Mouse (Mus musculus) heart, postnatal 25 days (tissue): ENCODE data around the gene Unc13c. TPM values are rescaled to one million over a fixed set of nuclear protein-coding genes. Genes with fewer than 3 reads are reported as not detected.

ENCODE experiments used
- DNase-seq: peaks from one replicate; pipeline ENCODE4 v3.0.0; 2022; ENCODE audit warnings: low spot score
- intact Hi-C: fragments of 180-260 bp; cut with DNase I; formaldehyde crosslinking; loops from one replicate; pipeline ENCODE4 v1.15.1; 2025
- total RNA-seq, 2 experiments: library from RNA; stranded (reverse); gene quantifications; 2 replicates each; pipeline ENCODE4 v1.2.3; 2021

Gene Unc13c
- total RNA-seq, 2 experiments from 2014 or later: 0.22 to 0.23 TPM

DNA sequence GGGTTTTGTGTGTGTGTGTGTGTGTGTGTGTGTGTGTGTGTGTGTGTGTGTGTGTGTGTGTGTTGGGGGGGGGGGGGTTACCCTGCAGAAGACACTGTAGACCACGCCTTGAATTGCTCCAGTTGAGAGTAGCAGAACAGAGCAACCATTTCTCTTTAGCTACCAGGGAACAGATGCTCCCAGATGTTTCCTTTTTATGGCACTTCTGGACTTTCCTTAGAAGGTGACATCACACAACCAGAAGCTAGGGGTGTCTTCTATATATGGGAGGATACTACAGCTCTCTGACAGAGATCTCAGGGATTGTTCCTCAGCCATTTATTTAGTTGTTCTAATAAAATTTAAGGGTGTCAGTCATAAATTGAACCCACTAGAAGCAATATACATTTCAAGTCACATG is 85.2 kb downstream of the Unc13c start:
- no peak for DNase-seq
- intact Hi-C loops: no loop called here

DNA sequence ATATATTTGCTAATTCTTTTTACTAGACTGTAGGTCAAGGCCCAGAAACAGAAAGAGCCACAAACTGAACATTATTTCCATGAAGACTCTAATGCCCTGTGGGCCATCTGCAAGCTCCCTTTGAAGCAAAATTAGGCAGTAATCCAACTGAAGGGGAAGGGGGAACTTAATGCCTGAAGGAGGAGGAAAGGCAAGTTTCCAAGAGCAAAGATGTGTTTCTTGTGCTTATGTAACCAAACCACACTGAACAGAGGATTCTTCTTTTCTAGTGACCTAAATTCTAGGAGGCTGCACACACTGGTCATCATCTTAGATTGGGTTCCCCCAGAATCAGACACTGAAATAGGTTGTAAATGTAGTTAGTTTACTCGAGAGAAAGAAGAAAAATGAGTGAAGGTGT is 85.6 kb downstream of the Unc13c start:
- no peak for DNase-seq
- intact Hi-C loops: no loop called here

DNA sequence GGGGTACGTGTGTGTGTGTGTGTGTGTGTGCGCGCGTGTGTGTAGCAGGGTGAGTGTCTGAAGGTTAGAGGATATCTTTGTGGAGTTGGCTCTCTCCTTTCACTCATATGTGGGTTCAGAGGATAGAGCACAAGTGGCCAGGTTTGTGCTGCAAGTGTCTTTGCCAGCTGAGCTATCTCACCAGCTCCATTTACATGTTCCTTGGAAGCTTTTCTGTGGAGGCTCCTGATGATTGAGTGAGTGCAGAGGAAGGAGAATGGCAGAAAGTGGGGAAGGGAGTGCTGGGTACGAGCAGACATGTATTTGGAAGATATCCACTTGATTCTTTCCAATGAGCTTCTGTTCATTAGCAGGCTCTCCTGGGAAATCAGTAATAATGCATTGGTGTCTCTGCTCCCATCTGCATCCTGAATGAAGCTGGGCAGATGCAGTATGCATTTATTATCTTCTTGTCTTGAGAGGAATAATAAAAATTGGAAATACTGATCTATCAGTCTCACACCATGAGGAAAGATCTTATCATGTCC is 86.3 kb downstream of the Unc13c start:
- intact Hi-C loops: no loop called here
- no peak for DNase-seq

DNA sequence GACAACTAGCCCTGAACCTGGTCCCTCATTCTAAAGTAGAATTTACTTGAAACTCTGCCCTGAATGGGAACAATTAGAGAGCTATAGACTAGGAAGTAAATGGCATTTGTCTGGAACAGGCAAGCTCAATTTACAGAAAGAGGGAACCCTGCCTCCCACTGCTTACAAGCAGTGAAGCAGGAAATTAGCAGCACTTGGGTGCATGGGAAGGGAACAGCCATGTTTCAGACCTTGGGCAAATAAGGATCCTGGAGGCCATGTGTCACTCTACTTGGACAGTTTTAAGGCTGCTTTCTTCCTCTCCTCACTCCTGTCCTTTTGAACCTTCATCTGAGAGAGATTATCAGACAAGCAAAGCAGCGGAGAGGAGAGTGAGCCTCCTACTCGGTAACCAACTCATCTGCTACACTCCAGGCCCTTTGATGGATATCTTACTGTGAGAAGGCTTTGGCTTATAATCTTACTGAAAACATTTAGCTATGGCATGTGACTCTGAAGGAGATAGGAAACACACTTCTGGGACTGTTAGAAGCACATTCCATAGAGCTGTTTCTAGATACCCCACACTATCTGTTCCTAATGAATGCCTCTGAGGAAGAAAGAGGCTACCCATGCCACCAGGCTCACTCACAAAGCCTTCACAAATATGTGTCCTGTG is 101.2 kb downstream of the Unc13c start:
- intact Hi-C loops: no loop called here
- DNase-seq: no peak

DNA sequence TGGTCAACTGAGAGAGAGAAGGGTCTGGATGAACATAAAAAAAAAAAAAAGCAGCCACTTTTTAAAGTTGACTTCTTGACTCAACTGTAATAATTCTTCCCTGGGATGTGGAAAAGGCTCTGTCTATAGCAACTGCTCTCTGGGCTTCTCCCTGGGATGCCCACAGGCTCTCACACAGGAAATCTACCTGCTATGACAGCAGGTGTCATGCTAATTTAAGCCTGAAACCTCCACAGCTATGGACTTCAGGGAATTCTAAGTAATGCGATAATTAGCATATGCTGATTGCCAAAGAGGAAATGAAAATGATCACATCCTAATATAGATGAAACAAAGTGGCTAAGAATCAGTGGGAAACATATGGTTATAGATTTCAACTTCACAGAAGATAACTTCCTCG is 102.1 kb downstream of the Unc13c start:
- DNase-seq: no peak
- intact Hi-C loops: no loop called here

DNA sequence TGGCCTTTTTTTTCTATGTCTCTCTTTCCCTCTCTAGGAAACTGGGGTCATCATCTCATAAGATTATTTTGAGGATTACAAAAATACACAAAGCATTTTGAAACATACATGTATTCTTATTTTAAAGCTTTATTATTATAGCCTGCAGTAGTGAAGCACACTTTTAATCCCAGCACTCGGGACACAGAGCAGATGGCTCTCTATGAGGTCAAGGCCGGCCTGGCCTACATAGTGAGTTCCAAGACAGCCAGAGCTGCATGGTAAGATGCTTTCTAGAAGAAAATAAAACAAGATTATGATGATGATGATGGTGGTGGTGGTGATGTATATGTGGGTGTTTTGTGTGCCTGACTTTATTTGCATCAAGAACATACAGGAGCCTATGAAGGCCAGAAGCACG is 109.3 kb downstream of the Unc13c start:
- intact Hi-C loops: no loop called here
- no peak for DNase-seq

DNA sequence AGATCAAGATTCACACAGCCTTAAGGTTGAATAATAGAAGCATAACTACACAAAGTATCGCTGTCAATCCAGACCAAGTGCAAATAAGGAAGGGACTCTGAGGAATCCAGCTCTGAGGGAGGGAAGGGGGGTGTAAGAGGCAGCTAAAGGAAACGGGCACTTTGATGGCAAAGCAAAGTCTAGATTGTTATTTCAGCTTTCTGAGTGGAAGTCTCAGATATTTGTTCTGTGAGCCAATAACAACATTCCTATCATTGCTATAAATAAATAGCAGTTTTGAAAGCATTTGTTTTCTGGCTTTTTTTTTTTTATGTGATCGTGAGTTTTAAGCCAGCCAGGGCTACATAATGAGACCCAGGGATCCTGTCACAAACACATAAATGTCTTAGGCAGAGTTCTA is 114.5 kb downstream of the Unc13c start:
- intact Hi-C loops: no loop called here
- no peak for DNase-seq

DNA sequence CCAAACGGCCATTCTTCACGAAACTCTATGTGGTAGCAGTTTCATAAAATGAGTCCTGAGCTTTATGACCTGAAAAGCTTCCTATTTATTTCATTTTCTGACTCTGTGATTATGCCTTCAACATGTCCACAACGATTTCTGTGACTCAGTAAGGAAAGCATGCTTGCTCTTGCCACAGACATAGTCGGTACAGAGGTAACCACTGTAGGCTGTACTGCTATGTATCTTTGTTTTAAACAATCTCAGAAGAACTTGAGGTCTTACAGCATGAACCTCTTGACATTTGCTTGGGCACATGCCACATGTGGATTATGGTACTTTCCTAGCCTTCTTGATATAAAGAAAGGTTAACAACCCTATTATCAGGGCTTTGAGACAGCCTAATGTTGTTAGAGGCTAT is 162.1 kb downstream of the Unc13c start:
- no peak for DNase-seq
- intact Hi-C loops: no loop called here

DNA sequence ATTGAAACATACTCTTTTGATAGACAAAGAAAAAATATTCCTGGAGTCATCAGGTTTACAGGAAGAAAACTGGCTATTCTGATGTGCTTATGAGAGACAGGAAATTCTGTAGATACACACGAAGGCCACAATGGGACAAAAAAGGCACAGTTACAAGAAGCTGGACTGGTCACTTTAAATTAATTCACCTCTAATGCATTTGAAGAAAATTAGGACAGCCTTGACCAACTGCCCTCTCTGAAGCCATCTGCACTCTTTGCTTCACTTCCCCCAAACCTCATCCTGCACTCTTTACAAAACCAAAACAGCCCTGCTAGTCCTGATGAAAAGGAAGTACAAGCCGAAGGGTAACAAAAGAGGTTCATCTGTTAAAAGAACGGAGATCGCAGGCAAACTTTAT is 194.2 kb downstream of the Unc13c start:
- DNase-seq: no peak
- intact Hi-C loops: no loop called here

DNA sequence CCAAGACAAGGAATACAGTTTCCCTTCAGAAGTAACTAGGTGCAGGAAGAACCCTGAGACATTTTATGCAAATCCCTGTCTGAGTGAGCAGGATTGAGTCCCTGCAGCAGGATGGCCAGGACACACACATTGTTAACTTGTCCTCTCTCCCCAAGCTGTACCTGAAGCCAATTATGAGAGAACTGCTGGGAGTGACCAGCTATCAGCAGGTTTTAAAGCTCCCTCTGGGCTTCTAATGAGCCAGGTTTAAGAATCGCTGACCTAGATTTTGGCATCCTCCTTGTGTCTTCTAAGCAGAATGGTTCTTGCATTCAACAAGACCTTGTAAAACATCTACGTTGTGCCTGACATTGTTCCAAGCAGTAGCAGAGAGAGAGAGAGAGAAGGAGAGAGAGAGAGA is 213.6 kb downstream of the Unc13c start:
- no peak for DNase-seq
- intact Hi-C loops: no loop called here

DNA sequence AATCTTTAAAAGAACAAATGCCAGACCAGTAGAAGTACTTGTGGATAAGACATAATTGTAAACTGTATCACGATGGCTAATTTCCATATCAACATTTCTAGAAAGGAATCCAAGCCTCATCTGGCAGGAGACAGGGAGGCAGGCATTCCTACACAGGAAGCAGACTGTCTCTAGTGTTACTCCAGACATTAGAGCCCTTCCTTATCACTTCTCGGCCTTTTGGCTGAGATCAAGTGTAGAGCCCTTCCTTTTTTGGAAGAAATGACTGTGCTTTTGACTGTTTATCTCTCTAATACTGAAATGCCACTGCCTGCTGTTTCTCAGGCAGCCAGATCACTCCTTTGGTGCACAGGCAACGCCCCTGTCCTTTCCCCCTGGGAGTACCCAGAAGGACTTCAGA is 215.3 kb downstream of the Unc13c start:
- intact Hi-C loops: no loop called here
- no peak for DNase-seq

DNA sequence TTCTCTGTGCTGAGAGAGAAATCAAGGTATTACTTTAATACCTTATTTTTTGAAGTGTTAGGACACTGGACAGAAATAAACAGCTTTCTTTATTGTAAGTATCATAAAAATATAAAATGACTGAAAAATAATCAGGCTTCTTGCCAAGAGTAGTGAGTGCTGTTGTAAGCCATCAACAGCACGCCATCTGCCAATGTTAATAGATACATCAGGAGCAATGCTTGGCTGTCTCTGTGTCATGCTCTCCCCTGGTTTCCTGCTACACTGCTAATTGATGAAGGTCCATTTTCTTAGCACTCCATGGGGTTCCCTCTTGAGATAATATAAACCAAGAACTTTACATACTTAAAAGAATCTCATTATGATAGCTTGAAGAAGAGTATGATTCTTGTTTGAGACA is 217.4 kb downstream of the Unc13c start:
- no peak for DNase-seq
- intact Hi-C loops: no loop called here

DNA sequence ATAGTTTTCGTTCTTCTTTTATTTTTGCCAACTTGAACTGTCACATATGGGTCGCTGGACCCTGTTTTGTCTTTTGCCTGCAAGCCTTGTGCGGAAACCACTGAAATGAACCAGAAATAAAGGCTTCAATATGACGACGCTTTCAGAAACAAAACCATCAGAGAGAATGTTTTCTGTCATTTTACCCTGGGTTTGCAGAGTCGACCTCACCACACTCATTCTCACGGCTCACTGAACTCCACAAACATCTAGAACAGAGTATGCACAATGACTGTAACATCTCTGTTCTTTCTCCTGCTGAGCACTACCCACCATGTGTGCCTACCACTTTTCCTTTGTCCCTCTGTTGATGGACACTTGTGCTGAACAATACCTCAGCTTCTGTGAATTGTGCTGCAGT is 234.3 kb downstream of the Unc13c start:
- intact Hi-C loops: no loop called here
- no peak for DNase-seq

DNA sequence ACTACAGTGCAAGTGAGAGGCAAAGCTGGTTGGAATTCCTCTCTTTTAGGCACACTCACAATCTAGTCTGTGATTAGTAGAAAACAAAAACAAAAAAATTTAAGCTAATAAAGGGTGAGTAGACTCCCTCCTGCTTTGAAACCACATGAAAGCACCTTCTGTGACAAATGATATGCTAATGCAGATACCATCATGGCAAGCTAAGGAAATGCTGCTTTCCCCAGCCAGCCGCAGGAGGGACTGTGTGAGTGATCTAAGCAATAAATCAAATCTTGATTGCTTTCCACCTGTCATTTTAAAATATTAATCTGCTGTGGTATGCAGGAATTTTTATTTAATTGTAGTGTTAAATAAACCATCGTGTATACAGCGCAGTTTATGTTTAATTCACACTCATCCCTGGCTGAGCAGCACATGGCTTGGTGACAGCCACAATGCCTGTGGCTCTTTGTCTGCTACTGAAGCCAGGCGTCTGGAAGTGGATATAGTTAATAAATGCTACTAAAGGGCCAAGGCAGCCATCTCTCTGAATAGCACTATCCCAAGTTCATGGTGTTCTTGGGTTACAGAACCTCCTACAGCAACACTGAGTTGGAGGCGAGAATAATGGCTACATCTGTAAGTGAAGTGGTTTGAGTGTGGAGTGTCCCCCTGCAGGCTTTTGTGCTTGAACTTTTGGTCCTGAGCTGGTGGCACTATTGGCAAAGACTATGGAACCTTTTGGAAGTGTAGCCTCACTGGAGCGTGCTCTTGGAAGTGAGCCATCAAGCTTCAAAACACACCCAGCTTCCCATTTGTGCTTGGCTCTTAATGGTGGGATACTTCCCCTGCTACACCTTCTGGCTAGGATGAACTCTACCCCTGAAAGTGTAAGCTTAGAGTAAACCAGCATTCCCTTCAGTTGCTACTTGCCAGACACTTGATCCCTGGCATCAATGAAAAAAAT is 242.8 kb downstream of the Unc13c start:
- DNase-seq: no peak
- intact Hi-C loops: no loop called here

DNA sequence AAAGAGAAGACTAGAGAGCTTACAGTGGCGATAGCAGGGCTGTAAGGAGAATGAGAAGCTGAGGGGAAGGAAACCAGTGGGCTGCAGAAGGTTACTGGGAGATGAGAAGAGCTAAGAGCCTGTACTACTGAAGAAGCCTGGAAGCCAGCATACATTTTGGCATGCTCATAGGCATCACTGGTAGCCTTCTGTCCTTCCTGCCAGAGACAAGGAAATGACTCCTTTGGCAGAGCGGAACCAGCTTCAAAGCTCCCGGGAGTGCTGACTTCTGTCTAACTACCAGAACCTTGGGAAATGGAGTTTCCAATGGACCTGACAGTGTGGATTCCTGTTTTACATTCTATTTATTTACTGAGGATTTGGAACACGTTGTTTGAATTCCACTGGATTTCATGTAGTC is 244.0 kb downstream of the Unc13c start:
- intact Hi-C loops: no loop called here
- DNase-seq: no peak

DNA sequence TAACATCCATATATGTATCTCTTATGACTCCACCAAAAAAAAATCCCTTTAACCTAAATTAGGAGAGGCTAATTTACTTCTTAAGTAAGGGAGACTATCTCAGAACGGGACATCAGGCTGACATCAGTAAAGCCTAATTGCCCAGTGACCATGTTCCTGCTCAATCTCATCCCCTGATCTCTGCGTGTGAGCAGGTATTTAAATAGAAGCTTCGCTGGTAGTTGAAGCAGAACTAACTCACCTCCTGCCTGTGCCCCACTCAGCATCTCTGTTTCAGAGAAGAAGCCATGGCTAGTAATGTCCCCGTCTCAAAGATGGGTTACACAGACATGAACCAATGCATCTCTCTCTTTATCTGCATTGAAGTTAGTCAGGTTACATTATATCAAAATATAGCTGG is 255.3 kb downstream of the Unc13c start:
- intact Hi-C loops: no loop called here
- DNase-seq: no peak

DNA sequence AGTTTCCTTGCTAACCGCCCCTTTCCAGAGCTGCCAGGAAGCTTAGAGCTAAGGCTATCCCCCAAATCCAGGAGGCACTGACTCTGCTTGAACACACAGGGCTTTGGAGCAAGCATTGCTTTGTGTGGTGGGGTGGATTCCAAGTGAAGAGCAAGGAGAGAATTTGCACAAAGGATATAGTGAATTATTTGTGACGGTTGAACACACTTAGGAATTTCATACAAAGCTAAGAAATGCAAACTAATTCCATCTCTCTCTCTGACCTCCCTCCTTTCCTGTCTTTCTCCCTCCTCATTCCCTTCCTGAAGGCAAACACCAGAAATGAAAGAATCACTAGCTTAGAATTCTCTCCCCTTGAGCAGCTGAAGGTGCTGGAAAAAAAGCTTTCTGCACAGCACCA is 271.7 kb downstream of the Unc13c start:
- no peak for DNase-seq
- intact Hi-C loops: no loop called here

DNA sequence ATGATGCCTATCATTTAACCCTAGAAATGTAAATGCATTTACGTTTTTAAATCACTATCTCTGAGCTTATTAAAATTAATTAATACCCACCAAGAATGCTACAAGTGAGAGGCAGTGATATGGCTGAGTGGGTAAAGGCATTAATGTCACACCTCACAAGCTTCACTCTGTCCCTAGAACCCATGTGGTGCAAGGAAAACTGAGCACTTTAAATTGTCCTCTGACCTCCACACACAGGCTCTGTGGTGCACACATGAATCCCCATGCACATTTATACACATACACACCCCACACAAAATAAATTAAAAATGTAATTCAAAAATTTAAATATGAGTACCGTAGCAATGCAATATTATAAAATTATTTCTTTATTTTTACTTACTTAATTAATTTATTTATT is 287.2 kb downstream of the Unc13c start:
- intact Hi-C loops: no loop called here
- no peak for DNase-seq

DNA sequence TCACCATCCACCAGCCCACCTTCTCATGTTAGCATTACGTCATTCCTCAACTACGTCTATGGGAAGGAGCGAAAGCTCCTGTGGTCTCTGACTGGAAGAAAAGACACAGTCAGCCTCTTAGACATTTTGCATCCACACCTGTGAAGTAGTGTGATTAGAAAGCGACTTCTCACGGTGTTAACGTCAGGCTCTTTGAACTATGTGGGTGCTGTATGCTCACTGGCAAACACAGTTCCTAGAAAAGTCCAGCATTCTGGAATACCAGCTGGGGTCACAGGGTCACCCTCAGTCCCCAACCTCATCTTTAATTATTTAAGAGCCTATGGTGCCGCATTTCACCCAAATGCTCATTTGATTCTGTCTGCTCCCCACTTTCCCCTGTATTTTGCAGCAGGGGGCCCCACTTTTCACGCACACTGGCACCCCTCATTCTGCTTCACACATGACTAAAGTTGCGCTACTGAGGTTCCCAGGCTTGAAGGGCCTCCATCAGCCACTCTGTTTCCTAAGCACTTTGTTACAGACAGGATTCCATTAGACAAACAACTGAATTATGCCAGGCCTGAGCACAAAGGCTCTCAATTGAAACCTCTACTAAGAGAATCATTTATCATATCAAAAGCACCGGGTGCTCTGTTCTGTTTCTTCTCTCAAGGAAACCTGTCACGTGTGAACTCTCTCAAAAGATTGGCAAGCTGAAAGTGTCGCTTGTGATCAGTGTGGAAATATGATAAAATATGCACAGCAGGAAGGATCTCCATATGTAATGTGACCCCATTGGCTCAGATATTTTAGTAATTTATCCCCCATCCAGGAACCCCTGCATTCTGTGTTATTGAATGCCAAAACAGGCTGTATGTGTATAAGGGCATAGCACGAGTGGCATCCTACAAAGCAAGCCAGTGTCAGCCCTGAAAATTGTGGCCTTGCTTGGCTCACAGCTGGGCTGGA is 287.9 kb downstream of the Unc13c start:
- no peak for DNase-seq
- intact Hi-C loops: no loop called here

DNA sequence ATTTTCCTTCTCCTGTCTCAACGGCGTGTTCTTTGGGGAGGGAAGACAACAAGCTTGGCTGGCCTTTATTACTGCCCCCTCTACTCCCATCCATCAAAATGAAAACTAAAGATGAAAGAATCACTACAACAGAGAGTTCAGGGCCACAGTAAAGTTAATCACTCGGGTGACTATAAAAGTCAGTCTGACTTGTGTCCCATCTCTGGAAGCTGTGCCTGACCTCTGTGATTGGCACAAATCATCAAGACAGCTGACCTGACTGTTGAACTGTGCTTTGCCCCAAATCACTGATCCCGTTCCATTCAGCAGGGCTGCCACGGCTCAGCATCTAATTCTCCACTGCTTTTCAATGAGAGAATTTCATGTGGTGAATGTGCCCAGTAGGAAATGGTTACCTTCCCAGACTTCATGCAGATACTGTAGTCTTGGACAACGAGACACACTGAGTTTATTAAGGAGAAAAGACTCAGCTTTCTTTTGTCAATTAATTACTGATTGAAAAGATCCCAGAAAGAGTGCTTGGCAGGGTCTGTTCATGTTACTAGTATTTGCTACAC is 297.0 kb downstream of the Unc13c start:
- no peak for DNase-seq
- intact Hi-C loops: no loop called here
